Mouse (Mus musculus) megakaryocyte, embryonic 14.5 days (primary cell): ENCODE results near the gene Cldn15.
"Not testable (repeated sequence)": the region's sequence is repeated elsewhere in the genome, so short reads cannot be mapped to it uniquely, and the experiment has no call there.

Experiments used
- FLI1 ChIP-seq: IDR thresholded peaks from 2 replicates; pipeline ENCODE4 v1.6.1; 2012; ENCODE audit warnings: low read length, inconsistent platforms, mixed read lengths
- GATA1 ChIP-seq: IDR thresholded peaks from 3 replicates; pipeline ENCODE4 v1.6.1; 2012; ENCODE audit warnings: mixed read lengths, low read length, inconsistent platforms, borderline replicate concordance

GRCm38 (mm10) chr5:136940029-136940428, 26.4 kb upstream of the Cldn15 start:
- TF ChIP-seq GATA1, FLI1: not testable (repeated sequence)
